ENCODE assay signal across 14 mouse cellular contexts in genomic region chr5:67863950-67864391, GRCm38 (mm10). TPM values are rescaled to one million over a fixed set of nuclear protein-coding genes. Genes with fewer than 3 reads are reported as not detected.
DNase-seq lines count a peak whose midpoint lies in the region; ATAC-seq and TF ChIP-seq lines count a peak whose summit lies in the region.
"Had no signal": no experiment of that assay in that cellular context is flagged by ENCODE, and none has a peak within 500 bp of the region (broad histone marks: within the 10 kb centered on the region; RNA-seq: fewer than 3 reads in every experiment).

No protein-coding gene starts in this region.

- H3K36me3 ChIP-seq in forebrain, embryonic 12.5 days (replicated peaks), result no peaks in the 10 kb centered on the region
- no peaks in the 10 kb centered on the region for H3K36me3 ChIP-seq in forebrain, postnatal 0 days (ENCODE audit: insufficient read depth)
- H3K36me3 ChIP-seq in stomach, embryonic 15.5 days, result no peaks in the 10 kb centered on the region
- no peaks in the 10 kb centered on the region for H3K36me3 ChIP-seq in stomach, postnatal 0 days (ENCODE audit: control insufficient read depth, insufficient read depth, low read length)
- H3K36me3 ChIP-seq in lung, postnatal 0 days (ENCODE audit: insufficient read depth, low read length), result no peaks in the 10 kb centered on the region
- H3K36me3 ChIP-seq in small intestine, adult 2 months (ENCODE audit: control insufficient read depth, insufficient read depth, low read length), result no peaks in the 10 kb centered on the region
- H3K36me3 ChIP-seq in heart, adult 2 months (ENCODE audit: control insufficient read depth, insufficient read depth, low read length), result no peaks in the 10 kb centered on the region
- no peaks in the 10 kb centered on the region for H3K36me3 ChIP-seq in limb, embryonic 10.5 days
- H3K36me3 ChIP-seq: neural tube, embryonic 15.5 days had no signal

- intact Hi-C loops in heart, adult 2 months (cut with DNase I), result no loop called here

- 25% methylated on average over 10 of the region's 10 CpGs for WGBS in forebrain, embryonic 12.5 days
- 16% methylated on average over 10 of the region's 10 CpGs for WGBS in forebrain, postnatal 0 days
- WGBS in stomach, embryonic 15.5 days, result 43% methylated on average over 10 of the region's 10 CpGs
- WGBS in stomach, postnatal 0 days, result 32% methylated on average over 10 of the region's 10 CpGs
- WGBS in lung, postnatal 0 days, result 31% methylated on average over 10 of the region's 10 CpGs
- WGBS in small intestine, adult 2 months, result 21% methylated on average over 10 of the region's 10 CpGs
- 58% methylated on average over 10 of the region's 10 CpGs for whole genome bisulfite sequencing in heart, adult 2 months
- WGBS in limb, embryonic 10.5 days, result 83% methylated on average over 10 of the region's 10 CpGs

- no peaks in the 10 kb centered on the region for H3K79me2 ChIP-seq in heart, adult 2 months (replicated peaks; ENCODE audit: control insufficient read depth, insufficient read depth, low read length)

- no peak for TF ChIP-seq EP300 in stomach, postnatal 0 days (optimal IDR thresholded peaks at IDR 0.05)
- no peak for TF ChIP-seq EP300 in lung, postnatal 0 days (IDR thresholded peaks at IDR 0.05)
- TF ChIP-seq EP300 in heart, adult 2 months (IDR thresholded peaks at IDR 0.05; ENCODE audit: insufficient read depth, low read depth, low read length), result no peak

- peaks cover 11% of the 10 kb centered on the region; the same call in 1 of the 2 replicates for H3K4me1 ChIP-seq in forebrain, embryonic 12.5 days
- no peaks in the 10 kb centered on the region for H3K4me1 ChIP-seq in forebrain, postnatal 0 days (ENCODE audit: insufficient read depth)
- H3K4me1 ChIP-seq in stomach, embryonic 15.5 days, result no peaks in the 10 kb centered on the region
- no peaks in the 10 kb centered on the region for H3K4me1 ChIP-seq in stomach, postnatal 0 days (replicated peaks; ENCODE audit: control insufficient read depth, insufficient read depth)
- no peaks in the 10 kb centered on the region for H3K4me1 ChIP-seq in lung, postnatal 0 days (ENCODE audit: insufficient read depth, low read depth, low read length)
- H3K4me1 ChIP-seq in small intestine, adult 2 months (ENCODE audit: control insufficient read depth, insufficient read depth, insufficient read length, low read length), result peaks cover 11% of the 10 kb centered on the region; the same call in 1 of the 2 replicates
- H3K4me1 ChIP-seq in heart, adult 2 months (ENCODE audit: control insufficient read depth, insufficient read depth, low read length), result no peaks in the 10 kb centered on the region
- no peaks in the 10 kb centered on the region for H3K4me1 ChIP-seq in limb, embryonic 10.5 days

- H3K9ac ChIP-seq in forebrain, embryonic 12.5 days, result no peak overlapping the region
- no peak overlapping the region for H3K9ac ChIP-seq in forebrain, postnatal 0 days
- H3K9ac ChIP-seq in stomach, embryonic 15.5 days, result no peak overlapping the region
- H3K9ac ChIP-seq in stomach, postnatal 0 days (ENCODE audit: low read length), result no peak overlapping the region
- H3K9ac ChIP-seq in lung, postnatal 0 days (replicated peaks; ENCODE audit: low read depth), result no peak overlapping the region
- no peak overlapping the region for H3K9ac ChIP-seq in heart, adult 2 months (ENCODE audit: low read depth, low read length)
- H3K9ac ChIP-seq: neural tube, embryonic 15.5 days had no signal

- H3K4me3 ChIP-seq in forebrain, embryonic 12.5 days (replicated peaks), result no peak overlapping the region
- no peak overlapping the region for H3K4me3 ChIP-seq in forebrain, postnatal 0 days (ENCODE audit: low read depth, low read length)
- H3K4me3 ChIP-seq in stomach, embryonic 15.5 days (replicated peaks), result no peak overlapping the region
- H3K4me3 ChIP-seq in stomach, postnatal 0 days (ENCODE audit: low read depth, low read length), result no peak overlapping the region
- no peak overlapping the region for H3K4me3 ChIP-seq in lung, postnatal 0 days (ENCODE audit: low read depth, low read length)
- H3K4me3 ChIP-seq in small intestine, adult 2 months (ENCODE audit: low read depth, low read length), result peak overlapping the region; percentile 5; the same call in 1 of the 2 replicates
- H3K4me3 ChIP-seq in heart, adult 2 months, result no peak overlapping the region
- H3K4me3 ChIP-seq in limb, embryonic 10.5 days, result no peak overlapping the region
- H3K4me3 ChIP-seq: neural tube, embryonic 15.5 days had no signal

- H3K4me2 ChIP-seq in forebrain, embryonic 12.5 days, result peak overlapping the region; percentile 30
- H3K4me2 ChIP-seq in forebrain, postnatal 0 days (ENCODE audit: low read depth), result no peak overlapping the region
- peak overlapping the region; percentile 19; the same call in 1 of the 2 replicates for H3K4me2 ChIP-seq in stomach, embryonic 15.5 days
- no peak overlapping the region for H3K4me2 ChIP-seq in stomach, postnatal 0 days (replicated peaks; ENCODE audit: low read depth)
- H3K4me2 ChIP-seq in lung, postnatal 0 days (replicated peaks; ENCODE audit: low read depth, low read length), result peak overlapping the region; percentile 20; the same call in 1 of the 2 replicates
- H3K4me2 ChIP-seq: liver, embryonic 11.5 days; neural tube, embryonic 15.5 days had no signal

- DNase-seq in forebrain, postnatal 0 days, result no peak
- DNase-seq in stomach, postnatal 0 days (ENCODE audit: low spot score), result no peak
- no peak for DNase-seq in lung, postnatal 0 days (ENCODE audit: low spot score)
- no peak for DNase-seq in heart, adult 2 months
- DNase-seq in limb, embryonic 10.5 days (ENCODE audit: low spot score), result no peak
- DNase-seq: adrenal gland, postnatal 10 days; gastrocnemius, postnatal 36 days; kidney, adult 2 months; thymus, postnatal 14 days had no signal

- peak; percentile 54; the same call in 1 of the 2 replicates for ATAC-seq in forebrain, embryonic 12.5 days (ENCODE audit: low FRiP score)
- no peak for ATAC-seq in forebrain, postnatal 0 days
- ATAC-seq in stomach, embryonic 15.5 days (ENCODE audit: insufficient read depth, low FRiP score, low read depth), result no peak
- no peak for ATAC-seq in stomach, postnatal 0 days (ENCODE audit: low FRiP score, low TSS enrichment)
- ATAC-seq in lung, postnatal 0 days, result no peak

- H3K9me3 ChIP-seq in forebrain, embryonic 12.5 days, result no peaks in the 10 kb centered on the region
- no peaks in the 10 kb centered on the region for H3K9me3 ChIP-seq in forebrain, postnatal 0 days (ENCODE audit: low read length)
- H3K9me3 ChIP-seq in stomach, embryonic 15.5 days, result no peaks in the 10 kb centered on the region
- no peaks in the 10 kb centered on the region for H3K9me3 ChIP-seq in stomach, postnatal 0 days (ENCODE audit: control insufficient read depth, low read length)
- H3K9me3 ChIP-seq in lung, postnatal 0 days (ENCODE audit: low read length), result no peaks in the 10 kb centered on the region
- no peaks in the 10 kb centered on the region for H3K9me3 ChIP-seq in limb, embryonic 10.5 days (replicated peaks)
- H3K9me3 ChIP-seq: neural tube, embryonic 15.5 days had no signal

- H3K27me3 ChIP-seq in forebrain, embryonic 12.5 days, result no peaks in the 10 kb centered on the region
- H3K27me3 ChIP-seq in forebrain, postnatal 0 days (ENCODE audit: insufficient read depth, low read length), result no peaks in the 10 kb centered on the region
- no peaks in the 10 kb centered on the region for H3K27me3 ChIP-seq in stomach, embryonic 15.5 days (replicated peaks)
- H3K27me3 ChIP-seq in stomach, postnatal 0 days (ENCODE audit: control insufficient read depth, insufficient read depth, low read length), result no peaks in the 10 kb centered on the region
- H3K27me3 ChIP-seq in lung, postnatal 0 days (replicated peaks; ENCODE audit: insufficient read depth, low read length), result no peaks in the 10 kb centered on the region
- no peaks in the 10 kb centered on the region for H3K27me3 ChIP-seq in small intestine, adult 2 months (ENCODE audit: control insufficient read depth, insufficient read depth, low read length)
- H3K27me3 ChIP-seq in heart, adult 2 months (ENCODE audit: control insufficient read depth, insufficient read depth, low read length), result no peaks in the 10 kb centered on the region
- H3K27me3 ChIP-seq in limb, embryonic 10.5 days (ENCODE audit: low read depth, poor library complexity, severe bottlenecking), result no peaks in the 10 kb centered on the region
- H3K27me3 ChIP-seq: neural tube, embryonic 15.5 days had no signal

- TF ChIP-seq CTCF in forebrain, postnatal 0 days (IDR thresholded peaks at IDR 0.05; ENCODE audit: low read depth), result no peak
- no peak for TF ChIP-seq CTCF in stomach, postnatal 0 days (IDR thresholded peaks at IDR 0.05; ENCODE audit: low read depth)
- TF ChIP-seq CTCF in lung, postnatal 0 days (IDR thresholded peaks at IDR 0.05), result no peak
- TF ChIP-seq CTCF in small intestine, adult 2 months (IDR thresholded peaks at IDR 0.05; ENCODE audit: extremely low read depth, insufficient read length, insufficient replicate concordance, low read depth, low read length), result no peak
- TF ChIP-seq CTCF in heart, adult 2 months (IDR thresholded peaks at IDR 0.05), result no peak

- no peak overlapping the region for H3K27ac ChIP-seq in forebrain, embryonic 12.5 days
- no peak overlapping the region for H3K27ac ChIP-seq in forebrain, postnatal 0 days (ENCODE audit: low read depth, low read length)
- H3K27ac ChIP-seq in stomach, embryonic 15.5 days, result no peak overlapping the region
- H3K27ac ChIP-seq in stomach, postnatal 0 days (replicated peaks), result no peak overlapping the region
- no peak overlapping the region for H3K27ac ChIP-seq in lung, postnatal 0 days (ENCODE audit: low read length)
- peak overlapping the region; percentile 37; the same call in 1 of the 2 replicates for H3K27ac ChIP-seq in small intestine, adult 2 months (ENCODE audit: insufficient read depth, low read depth, low read length)
- H3K27ac ChIP-seq in heart, adult 2 months, result no peak overlapping the region
- H3K27ac ChIP-seq in limb, embryonic 10.5 days, result no peak overlapping the region
- H3K27ac ChIP-seq: neural tube, embryonic 15.5 days had no signal

- no peak for TF ChIP-seq POLR2A in small intestine, adult 2 months (IDR thresholded peaks at IDR 0.05; ENCODE audit: low read depth, low read length)
- no peak for TF ChIP-seq POLR2A in heart, adult 2 months (IDR thresholded peaks at IDR 0.05; ENCODE audit: insufficient read depth, low read depth, low read length)

RNA-seq across cellular contexts. Expression of gene Atp8a1, which starts 16.7 kb away (rescaled TPM):
- polyA plus RNA-seq in forebrain, embryonic 12.5 days (2016; fragmentation: Nextera tagmentation; extraction: Ambion mirVana), result 25.2 and 28.1 TPM in 2 replicates
- total RNA-seq in forebrain, postnatal 0 days (2014; rRNA removed), result 75.7 and 83.8 TPM in 2 replicates
- 25.7 and 30.9 TPM in 2 replicates for polyA plus RNA-seq in forebrain, postnatal 0 days (2015; fragmentation: Nextera tagmentation; extraction: Ambion mirVana)
- polyA plus RNA-seq in stomach, embryonic 15.5 days (2015; fragmentation: Nextera tagmentation; extraction: Ambion mirVana), result 11.6 and 13.5 TPM in 2 replicates
- 3.3 and 4.2 TPM in 2 replicates for polyA plus RNA-seq in stomach, postnatal 0 days (2015; fragmentation: Nextera tagmentation; extraction: Ambion mirVana)
- polyA plus RNA-seq in lung, postnatal 0 days (2015; fragmentation: Nextera tagmentation; extraction: Ambion mirVana), result 68.9 and 88.2 TPM in 2 replicates
- 13.5 and 18.6 TPM in 2 replicates for polyA plus RNA-seq in small intestine, adult 2 months (2012; rRNA removed)
- 10 to 100 TPM; 21.8 to 21.9 TPM for total RNA-seq in heart, adult 2 months (2021)
- polyA plus RNA-seq in heart, adult 2 months (2012; rRNA removed), result 8.8 and 15.3 TPM in 2 replicates
- polyA plus RNA-seq in limb, embryonic 10.5 days (2016; fragmentation: Nextera tagmentation; extraction: Ambion mirVana), result 5.0 and 5.5 TPM in 2 replicates

Comparison
In these comparisons a context has a peak if more than half of its experiments do, and no peak if none do; other contexts are left out.
1. H3K4me2 ChIP-seq: peak in forebrain, embryonic 12.5 days (single experiment), stomach, embryonic 15.5 days (single experiment) and lung, postnatal 0 days (single experiment); none in forebrain, postnatal 0 days (single experiment) and stomach, postnatal 0 days (single experiment).